Comparison of ENCODE assay signal across 9 mouse cellular contexts in genomic region chr11:94543932-94544331, GRCm38 (mm10). TPM values are rescaled to one million over a fixed set of nuclear protein-coding genes. Genes with fewer than 3 reads are reported as not detected.
DNase-seq lines count a peak whose midpoint lies in the region; ATAC-seq and TF ChIP-seq lines count a peak whose summit lies in the region.
"Had no signal": no experiment of that assay in that cellular context is flagged by ENCODE, and none has a peak within 500 bp of the region (broad histone marks: within the 10 kb centered on the region; RNA-seq: fewer than 3 reads in every experiment).

No protein-coding gene starts in this region.

- H3K9ac ChIP-seq in hindbrain, embryonic 11.5 days (ENCODE audit: low read depth, low read length) = no peak overlapping the region

- POLR2A ChIA-PET in Patski (lab: Charles Lee) = no interaction called here

- H3K27me3 ChIP-seq in Patski = no peaks in the 10 kb centered on the region
- no peaks in the 10 kb centered on the region for H3K27me3 ChIP-seq in hindbrain, embryonic 11.5 days (ENCODE audit: control insufficient read depth, insufficient read depth, low read length)
- H3K27me3 ChIP-seq: megakaryocyte, embryonic 14.5 days had no signal

- ATAC-seq in Patski = peak; percentile 81
- ATAC-seq in hindbrain, embryonic 11.5 days (ENCODE audit: low FRiP score) = no peak

- H3K4me1 ChIP-seq in hindbrain, embryonic 11.5 days (replicated peaks; ENCODE audit: control insufficient read depth, insufficient read depth, low read length) = peaks cover 4% of the 10 kb centered on the region; the same call in 1 of the 2 replicates

- H3K27ac ChIP-seq in hindbrain, embryonic 11.5 days (ENCODE audit: low read depth, low read length) = no peak overlapping the region

- 45% methylated on average over 9 of the region's 9 CpGs for WGBS in hindbrain, embryonic 11.5 days

- CTCF ChIA-PET in Patski (lab: Charles Lee) = interaction anchor here (0.6 to 2.3 kb wide), 2 partner anchors 57 to 209 kb away, joined by 3 to 9 read pairs; partner anchors contain the start of gene Spata20

- peak; percentile 87 for DNase-seq in Patski (ENCODE audit: low read depth, low spot score)
- peak; percentile 94 for DNase-seq in cerebellum, adult 9-11 months
- peak; percentile 87 to 89 for DNase-seq in frontal cortex, postnatal 10 days (ENCODE audit: low spot score in 2 of 2)
- DNase-seq in hindbrain, embryonic 11.5 days (ENCODE audit: low spot score) = peak; percentile 83
- DNase-seq in layer of hippocampus, postnatal 10 days (ENCODE audit: low spot score in 2 of 2) = peak; percentile 95 to 97
- DNase-seq in lung, postnatal 14 days = peak; percentile 98
- DNase-seq in retina, postnatal 1 day = peak; percentile 83
- peak; percentile 86 to 94 for DNase-seq in urinary bladder, adult 18-20 months (ENCODE audit: low spot score in 2 of 2)

- TF ChIP-seq CTCF in Patski (IDR thresholded peaks at IDR 0.05) = peak; percentile 98

- in situ Hi-C loops in Patski (cut with MboI; ENCODE audit: low pct_unique_long_range_greater_than_20kb) = loop anchor here (5.0 kb wide), 2 partner anchors 137 to 207 kb away; no protein-coding TSS in a partner anchor

- H3K36me3 ChIP-seq in hindbrain, embryonic 11.5 days (ENCODE audit: control insufficient read depth, insufficient read depth, low read length) = no peaks in the 10 kb centered on the region

- H3K4me3 ChIP-seq in hindbrain, embryonic 11.5 days (ENCODE audit: low read depth, low read length) = no peak overlapping the region
- H3K4me3 ChIP-seq: megakaryocyte, embryonic 14.5 days had no signal

- 0 out of 2 replicates have a peak overlapping the region, but pooled peaks have one; percentile 17 for H3K4me2 ChIP-seq in hindbrain, embryonic 11.5 days (replicated peaks; ENCODE audit: low read depth, low read length)

- H3K9me3 ChIP-seq in hindbrain, embryonic 11.5 days (ENCODE audit: control insufficient read depth, low read length) = no peaks in the 10 kb centered on the region
- H3K9me3 ChIP-seq: megakaryocyte, embryonic 14.5 days had no signal

RNA-seq across cellular contexts. Expression of gene Rsad1, which starts 5.1 kb away (rescaled TPM):
- polyA plus RNA-seq in Patski (2021) = 11.4 TPM
- polyA plus RNA-seq in hindbrain, embryonic 11.5 days (2014; fragmentation: Nextera tagmentation; extraction: Ambion mirVana) = 3.4 TPM in 2 replicates
- total RNA-seq in layer of hippocampus, postnatal 10 days (2021) = 10 to 100 TPM; 13.1 to 14.1 TPM

RNA-seq across cellular contexts. Expression of gene Chad, which starts 20.9 kb away (rescaled TPM):
- 0.04 TPM for polyA plus RNA-seq in Patski (2021)
- 0.49 and 0.52 TPM in 2 replicates for polyA plus RNA-seq in hindbrain, embryonic 11.5 days (2014; fragmentation: Nextera tagmentation; extraction: Ambion mirVana)
- total RNA-seq in layer of hippocampus, postnatal 10 days (2021) = 1 to 10 TPM in 1 of 2 experiments, under 1 TPM in 1; 0.78 to 1.4 TPM

RNA-seq across cellular contexts. Expression of gene Mycbpap, which starts 22.4 kb away (rescaled TPM):
- 1.3 TPM for polyA plus RNA-seq in Patski (2021)
- 2.1 and 3.3 TPM in 2 replicates for polyA plus RNA-seq in hindbrain, embryonic 11.5 days (2014; fragmentation: Nextera tagmentation; extraction: Ambion mirVana)
- total RNA-seq in layer of hippocampus, postnatal 10 days (2021) = 1 to 10 TPM; 1.3 to 2.7 TPM

RNA-seq across cellular contexts. Expression of gene Epn3, which starts 44.2 kb away (rescaled TPM):
- 48.0 TPM for polyA plus RNA-seq in Patski (2021)
- polyA plus RNA-seq in hindbrain, embryonic 11.5 days (2014; fragmentation: Nextera tagmentation; extraction: Ambion mirVana) = 0.80 and 1.3 TPM in 2 replicates
- total RNA-seq in layer of hippocampus, postnatal 10 days (2021) = 1 to 10 TPM; 3.1 to 3.3 TPM

RNA-seq across cellular contexts. Expression of gene Acsf2, which starts 57.7 kb away (rescaled TPM):
- polyA plus RNA-seq in Patski (2021) = 6.5 TPM
- polyA plus RNA-seq in hindbrain, embryonic 11.5 days (2014; fragmentation: Nextera tagmentation; extraction: Ambion mirVana) = 4.9 and 5.2 TPM in 2 replicates
- total RNA-seq in layer of hippocampus, postnatal 10 days (2021) = 10 to 100 TPM; 21.2 to 21.6 TPM
